Mouse (Mus musculus): ENCODE results near the gene Ctbs. TPM values are rescaled to one million over a fixed set of nuclear protein-coding genes. Genes with fewer than 3 reads are reported as not detected.

The Ctbs gene
- polyA plus RNA-seq, 1 experiment from 2014 or later, result 11.3 TPM

GRCm38 (mm10) chr3:146498989-146499388 is 49.4 kb downstream of the Ctbs start:
- Histone ChIP-seq H3K27ac (ENCODE audit: low read length) (peak overlapping the region; percentile 98), H3K36me3 (ENCODE audit: control insufficient read depth, insufficient read depth, low read length) (peaks cover 6% of the 10 kb centered on the region), H3K4me1 (replicated peaks; ENCODE audit: control insufficient read depth, insufficient read depth, low read length) (peaks cover 24% of the 10 kb centered on the region), H3K9me3 (ENCODE audit: control insufficient read depth, low read length) (no peaks in the 10 kb centered on the region), H3K4me2 (ENCODE audit: low read depth, low read length) (peak overlapping the region; percentile 65), H3K9ac (ENCODE audit: low read length) (peak overlapping the region; percentile 91), H3K4me3 (ENCODE audit: low read length) (peak overlapping the region; percentile 97), H3K27me3 (ENCODE audit: control insufficient read depth, insufficient read depth, low read depth, low read length) (no peaks in the 10 kb centered on the region)
- WGBS, result under 1% methylated on average over 13 of the region's 13 CpGs
- no peak for ATAC-seq (ENCODE audit: low read depth)

- peak; percentile 96 for ATAC-seq (ENCODE audit: low read depth)
- H3K27me3 ChIP-seq (ENCODE audit: control insufficient read depth, insufficient read depth, low read depth, low read length), result no peaks in the 10 kb centered on the region
- WGBS, result 0% methylated on average over 19 of the region's 88 CpGs
- peak within 1 kb of the TSS; percentile 98 for H3K27ac ChIP-seq (ENCODE audit: low read length)
- H3K36me3 ChIP-seq (ENCODE audit: control insufficient read depth, insufficient read depth, low read length), result peaks cover 6% of the 10 kb centered on the region
- no peaks in the 10 kb centered on the region for H3K9me3 ChIP-seq (ENCODE audit: control insufficient read depth, low read length)
- H3K4me3 ChIP-seq (ENCODE audit: low read length), result peak within 1 kb of the TSS; percentile 97
- H3K4me1 ChIP-seq (replicated peaks; ENCODE audit: control insufficient read depth, insufficient read depth, low read length), result peaks cover 24% of the 10 kb centered on the region
- peak within 1 kb of the TSS; percentile 87 for H3K4me2 ChIP-seq (ENCODE audit: low read depth, low read length)
- H3K9ac ChIP-seq (ENCODE audit: low read length), result peak within 1 kb of the TSS; percentile 97
These were observed 49.9 kb downstream of the Ctbs start, which contains the start of the genes Spata1 and Gng5 for GRCm38 (mm10) chr3:146499431-146500002. Gene Spata1, minus strand, starts transcription at chr3:146499753. Gene Gng5, plus strand, starts transcription at chr3:146499807.

- Histone ChIP-seq H3K27me3 (ENCODE audit: control insufficient read depth, insufficient read depth, low read depth, low read length) (no peaks in the 10 kb centered on the region), H3K9me3 (ENCODE audit: control insufficient read depth, low read length) (no peaks in the 10 kb centered on the region), H3K4me2 (ENCODE audit: low read depth, low read length) (peak overlapping the region; percentile 87), H3K4me1 (replicated peaks; ENCODE audit: control insufficient read depth, insufficient read depth, low read length) (peaks cover 24% of the 10 kb centered on the region), H3K27ac (ENCODE audit: low read length) (peak overlapping the region; percentile 98), H3K9ac (ENCODE audit: low read length) (peak overlapping the region; percentile 97), H3K4me3 (ENCODE audit: low read length) (peak overlapping the region; percentile 97), H3K36me3 (ENCODE audit: control insufficient read depth, insufficient read depth, low read length) (peaks cover 6% of the 10 kb centered on the region)
- peak; percentile 75 for ATAC-seq (ENCODE audit: low read depth)
- under 1% methylated on average over 45 of the region's 57 CpGs for whole genome bisulfite sequencing
These were observed 50.6 kb downstream of the Ctbs start for GRCm38 (mm10) chr3:146500003-146500809.

- H3K4me3 ChIP-seq (ENCODE audit: low read length), result peak overlapping the region; percentile 97
- no peaks in the 10 kb centered on the region for H3K27me3 ChIP-seq (ENCODE audit: control insufficient read depth, insufficient read depth, low read depth, low read length)
- H3K9me3 ChIP-seq (ENCODE audit: control insufficient read depth, low read length), result no peaks in the 10 kb centered on the region
- H3K4me2 ChIP-seq (ENCODE audit: low read depth, low read length), result peak overlapping the region; percentile 87
- ATAC-seq (ENCODE audit: low read depth), result no peak
- peak overlapping the region; percentile 97 for H3K9ac ChIP-seq (ENCODE audit: low read length)
- H3K4me1 ChIP-seq (replicated peaks; ENCODE audit: control insufficient read depth, insufficient read depth, low read length), result peaks cover 24% of the 10 kb centered on the region
- H3K27ac ChIP-seq (ENCODE audit: low read length), result peak overlapping the region; percentile 98
- peaks cover 10% of the 10 kb centered on the region for H3K36me3 ChIP-seq (ENCODE audit: control insufficient read depth, insufficient read depth, low read length)
- 2% methylated on average over 5 of the region's 5 CpGs for WGBS
These were observed 51.2 kb downstream of the Ctbs start for GRCm38 (mm10) chr3:146500810-146501201.

- H3K9me3 ChIP-seq (ENCODE audit: control insufficient read depth, low read length), result no peaks in the 10 kb centered on the region
- H3K27me3 ChIP-seq (ENCODE audit: control insufficient read depth, insufficient read depth, low read depth, low read length), result no peaks in the 10 kb centered on the region
- peak overlapping the region; percentile 97 for H3K9ac ChIP-seq (ENCODE audit: low read length)
- WGBS, result 32% methylated on average over 5 of the region's 5 CpGs
- no peak for ATAC-seq (ENCODE audit: low read depth)
- H3K4me1 ChIP-seq (replicated peaks; ENCODE audit: control insufficient read depth, insufficient read depth, low read length), result peaks cover 24% of the 10 kb centered on the region
- H3K4me2 ChIP-seq (ENCODE audit: low read depth, low read length), result peak overlapping the region; percentile 87
- H3K36me3 ChIP-seq (ENCODE audit: control insufficient read depth, insufficient read depth, low read length), result peaks cover 11% of the 10 kb centered on the region
- H3K27ac ChIP-seq (ENCODE audit: low read length), result peak overlapping the region; percentile 98
- H3K4me3 ChIP-seq (ENCODE audit: low read length), result peak overlapping the region; percentile 97
These were observed 52.1 kb downstream of the Ctbs start for GRCm38 (mm10) chr3:146501601-146502123.

GRCm38 (mm10) chr3:146506711-146507110 is 57.1 kb downstream of the Ctbs start:
- ATAC-seq (ENCODE audit: low read depth), result no peak
- WGBS, result 95% methylated on average over 7 of the region's 7 CpGs
- H3K27ac ChIP-seq (ENCODE audit: low read length), result no peak overlapping the region
- no peak overlapping the region for H3K9ac ChIP-seq (ENCODE audit: low read length)
- peaks cover 40% of the 10 kb centered on the region for H3K36me3 ChIP-seq (ENCODE audit: control insufficient read depth, insufficient read depth, low read length)
- no peak overlapping the region for H3K4me2 ChIP-seq (ENCODE audit: low read depth, low read length)
- H3K4me3 ChIP-seq (ENCODE audit: low read length), result no peak overlapping the region
- H3K4me1 ChIP-seq (replicated peaks; ENCODE audit: control insufficient read depth, insufficient read depth, low read length), result peaks cover 12% of the 10 kb centered on the region
- no peaks in the 10 kb centered on the region for H3K9me3 ChIP-seq (ENCODE audit: control insufficient read depth, low read length)
- H3K27me3 ChIP-seq (ENCODE audit: control insufficient read depth, insufficient read depth, low read depth, low read length), result no peaks in the 10 kb centered on the region

Other genes starting within 250 kb of the Ctbs start
- 2.0 and 2.5 TPM in 2 replicates for gene Lpar3, start 228.8 kb upstream of the Ctbs start, polyA plus RNA-seq (2015; fragmentation: Nextera tagmentation; extraction: Ambion mirVana)
- 31.9 and 33.6 TPM in 2 replicates for gene Ssx2ip, start 45.2 kb upstream of the Ctbs start, polyA plus RNA-seq (2015; fragmentation: Nextera tagmentation; extraction: Ambion mirVana)
- gene Spata1, start 50.0 kb downstream of the Ctbs start, polyA plus RNA-seq (2015; fragmentation: Nextera tagmentation; extraction: Ambion mirVana), result 4.1 and 5.2 TPM in 2 replicates
- 995 and 1,031 TPM in 2 replicates for gene Gng5, start 50.0 kb downstream of the Ctbs start, polyA plus RNA-seq (2015; fragmentation: Nextera tagmentation; extraction: Ambion mirVana)
- 49.1 and 52.2 TPM in 2 replicates for gene Rpf1, start 71.6 kb downstream of the Ctbs start, polyA plus RNA-seq (2015; fragmentation: Nextera tagmentation; extraction: Ambion mirVana)
- gene Uox, start 120.6 kb downstream of the Ctbs start, polyA plus RNA-seq (2015; fragmentation: Nextera tagmentation; extraction: Ambion mirVana), result 0.45 and 1.8 TPM in 2 replicates
- 0.10 TPM in 1 of 2 replicates, not detected in the other for gene Dnase2b, start 165.8 kb downstream of the Ctbs start, polyA plus RNA-seq (2015; fragmentation: Nextera tagmentation; extraction: Ambion mirVana)
- not detected in 2 replicates for gene 4930503B20Rik, start 201.5 kb downstream of the Ctbs start, polyA plus RNA-seq (2015; fragmentation: Nextera tagmentation; extraction: Ambion mirVana)
- gene Samd13, start 235.8 kb downstream of the Ctbs start, polyA plus RNA-seq (2015; fragmentation: Nextera tagmentation; extraction: Ambion mirVana), result 1.4 TPM in 2 replicates

All from lung, embryonic 16.5 days (tissue).